Mouse (Mus musculus): ENCODE results near the gene Rptor. TPM values are rescaled to one million over a fixed set of nuclear protein-coding genes. Genes with fewer than 3 reads are reported as not detected.

Rptor gene
- total and polyA plus RNA-seq, 3 experiments: 33.9 to 34.9 TPM; not detected in 1

- peaks cover 16 to 18% of the 10 kb centered on the region in 2 experiments for H3K4me1 ChIP-seq (ENCODE audit: control insufficient read depth in 1 of 2, insufficient read depth in 2 of 2, low read length in 2 of 2)
- DNase-seq (ENCODE audit: low read depth, low spot score): no peak
- H3K9ac ChIP-seq (ENCODE audit: control insufficient read depth, low read depth, low read length, poor library complexity, severe bottlenecking): no peak overlapping the region
- no peaks in the 10 kb centered on the region for H3K27me3 ChIP-seq (ENCODE audit: control insufficient read depth in 1 of 2, insufficient read depth in 2 of 2, low read length in 2 of 2)
- no peak overlapping the region for H3K4me3 ChIP-seq (ENCODE audit: control insufficient read depth in 1 of 2, insufficient read depth in 1 of 2, low read depth in 2 of 2, low read length in 2 of 2)
- no peaks in the 10 kb centered on the region for H3K9me3 ChIP-seq (replicated peaks; ENCODE audit: insufficient read depth, low read length)
- no peaks in the 10 kb centered on the region for H3K79me2 ChIP-seq (ENCODE audit: control insufficient read depth, insufficient read depth, low read length, poor library complexity)
- no peak for TF ChIP-seq MEF2A (IDR thresholded peaks at IDR 0.05; ENCODE audit: extremely low read depth, insufficient replicate concordance, low read depth, low read length, poor library complexity, severe bottlenecking)
- no peak for TF ChIP-seq EP300 (IDR thresholded peaks at IDR 0.05; ENCODE audit: low read depth in 1 of 2, low read length in 2 of 2)
- TF ChIP-seq SMC3 (IDR thresholded peaks at IDR 0.05; ENCODE audit: low read depth, low read length): no peak
- no peak for TF ChIP-seq UBTF (IDR thresholded peaks at IDR 0.05; ENCODE audit: borderline replicate concordance, insufficient read depth, low read depth, low read length)
- TF ChIP-seq E2F4 (IDR thresholded peaks at IDR 0.05; ENCODE audit: borderline replicate concordance, low read depth, low read length): no peak
- no peak for TF ChIP-seq ETS1 (IDR thresholded peaks at IDR 0.05; ENCODE audit: low read depth, low read length)
- no peak for TF ChIP-seq KAT2A (conservative IDR thresholded peaks at IDR 0.05; ENCODE audit: low read depth, low read length)
- no peak for TF ChIP-seq HCFC1 (IDR thresholded peaks at IDR 0.05; ENCODE audit: low read depth, low read length)
- no peak for TF ChIP-seq GABPA (IDR thresholded peaks at IDR 0.05; ENCODE audit: low read depth, low read length)
- no peak for TF ChIP-seq CHD2 (IDR thresholded peaks at IDR 0.05; ENCODE audit: low read length)
- no peak for TF ChIP-seq USF1 (IDR thresholded peaks at IDR 0.05; ENCODE audit: low read depth, low read length)
- TF ChIP-seq ZMIZ1 (IDR thresholded peaks at IDR 0.05; ENCODE audit: low read depth, low read length): no peak
- TF ChIP-seq MXI1 (IDR thresholded peaks at IDR 0.05; ENCODE audit: low read depth, low read length): no peak
- peaks cover 2 to 20% of the 10 kb centered on the region in 2 experiments; a peak in 3 of 4 replicates for H3K36me3 ChIP-seq (ENCODE audit: control insufficient read depth in 1 of 2, insufficient read depth in 2 of 2, low read length in 2 of 2)
- no peak overlapping the region for H3K27ac ChIP-seq (ENCODE audit: control insufficient read depth, low read depth, low read length)
These were observed 182.1 kb downstream of the Rptor start for GRCm38 (mm10) chr11:119784672-119785341.

DNA sequence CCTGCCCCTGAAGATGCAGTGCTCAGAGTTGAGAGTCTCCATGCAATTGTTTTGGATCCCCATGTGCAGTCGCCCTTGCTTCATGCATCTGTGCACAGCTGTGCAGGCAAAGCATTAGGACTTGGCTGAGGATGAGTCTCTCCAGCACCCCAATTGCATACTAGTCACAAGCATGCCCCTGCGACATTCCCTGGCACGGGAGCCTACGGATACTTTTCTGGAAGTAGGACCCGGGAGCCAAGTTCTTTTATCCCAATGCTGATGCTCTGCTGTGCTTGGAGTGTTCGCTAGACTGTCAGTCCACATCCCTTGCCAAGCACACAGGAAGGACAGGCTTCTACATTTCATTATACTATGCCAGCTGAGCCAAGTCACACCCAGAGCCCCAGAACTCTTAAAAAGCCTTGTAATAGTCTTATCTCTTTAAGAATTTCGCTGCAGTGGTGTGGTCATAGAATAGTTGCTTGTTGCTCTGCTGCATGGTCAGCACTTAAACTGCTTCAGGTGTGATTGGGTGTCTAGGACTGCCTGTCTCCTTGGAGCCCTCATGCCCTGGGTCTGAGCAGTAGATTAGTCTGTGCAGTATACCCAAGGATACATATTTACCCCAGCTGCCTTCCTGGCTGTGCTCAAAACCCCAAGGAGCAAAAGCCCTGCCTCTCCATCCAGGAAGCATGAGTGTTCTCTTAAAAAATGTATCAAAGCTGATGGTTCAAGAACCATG lies 183.1 kb downstream of the Rptor start:
- Histone ChIP-seq H3K27ac (ENCODE audit: control insufficient read depth, low read depth, low read length) (no peak overlapping the region), H3K4me1 (ENCODE audit: control insufficient read depth in 1 of 2, insufficient read depth in 2 of 2, low read length in 2 of 2) (peaks cover 16 to 18% of the 10 kb centered on the region in 2 experiments), H3K27me3 (ENCODE audit: control insufficient read depth in 1 of 2, insufficient read depth in 2 of 2, low read length in 2 of 2) (no peaks in the 10 kb centered on the region), H3K79me2 (ENCODE audit: control insufficient read depth, insufficient read depth, low read length, poor library complexity) (no peaks in the 10 kb centered on the region), H3K4me3 (ENCODE audit: control insufficient read depth in 1 of 2, insufficient read depth in 1 of 2, low read depth in 2 of 2, low read length in 2 of 2) (no peak overlapping the region), H3K9ac (ENCODE audit: control insufficient read depth, low read depth, low read length, poor library complexity, severe bottlenecking) (no peak overlapping the region), H3K36me3 (ENCODE audit: control insufficient read depth in 1 of 2, insufficient read depth in 2 of 2, low read length in 2 of 2) (peaks cover 2 to 20% of the 10 kb centered on the region in 2 experiments; a peak in 3 of 4 replicates), H3K9me3 (replicated peaks; ENCODE audit: insufficient read depth, low read length) (no peaks in the 10 kb centered on the region)
- no peak for DNase-seq (ENCODE audit: low read depth, low spot score)
- TF ChIP-seq TCF12 (IDR thresholded peaks at IDR 0.05; ENCODE audit: low read depth, low read length) (no peak), GABPA (IDR thresholded peaks at IDR 0.05; ENCODE audit: low read depth, low read length) (no peak), CHD1 (IDR thresholded peaks at IDR 0.05; ENCODE audit: low read depth, low read length) (no peak), MYC (IDR thresholded peaks at IDR 0.05; ENCODE audit: low read depth, low read length) (no peak), HCFC1 (IDR thresholded peaks at IDR 0.05; ENCODE audit: low read depth, low read length) (no peak), ZMIZ1 (IDR thresholded peaks at IDR 0.05; ENCODE audit: low read depth, low read length) (no peak), SIN3A (IDR thresholded peaks at IDR 0.05; ENCODE audit: low read length) (no peak), POLR2AphosphoS2 (IDR thresholded peaks at IDR 0.05; ENCODE audit: low read length) (no peak; the same call in 1 of the 2 replicates), EP300 (IDR thresholded peaks at IDR 0.05; ENCODE audit: low read depth in 1 of 2, low read length in 2 of 2) (no peak), GATA1 (IDR thresholded peaks at IDR 0.05; ENCODE audit: low read depth, low read length) (no peak), E2F4 (IDR thresholded peaks at IDR 0.05; ENCODE audit: borderline replicate concordance, low read depth, low read length) (no peak), NELFE (IDR thresholded peaks at IDR 0.05; ENCODE audit: low read depth, low read length) (no peak), TAL1 (IDR thresholded peaks at IDR 0.05; ENCODE audit: low read length) (no peak), NRF1 (IDR thresholded peaks at IDR 0.05; ENCODE audit: insufficient read depth, low read depth, low read length, poor library complexity, severe bottlenecking) (no peak), CHD2 (IDR thresholded peaks at IDR 0.05; ENCODE audit: low read length) (no peak)

Measured in MEL (cell line).